Mouse (Mus musculus): ENCODE data around the gene Sppl3. TPM values are rescaled to one million over a fixed set of nuclear protein-coding genes. Genes with fewer than 3 reads are reported as not detected.

The Sppl3 gene
- total RNA-seq, 2 experiments from 2014 or later, result 84.8 to 85.4 TPM

DNA sequence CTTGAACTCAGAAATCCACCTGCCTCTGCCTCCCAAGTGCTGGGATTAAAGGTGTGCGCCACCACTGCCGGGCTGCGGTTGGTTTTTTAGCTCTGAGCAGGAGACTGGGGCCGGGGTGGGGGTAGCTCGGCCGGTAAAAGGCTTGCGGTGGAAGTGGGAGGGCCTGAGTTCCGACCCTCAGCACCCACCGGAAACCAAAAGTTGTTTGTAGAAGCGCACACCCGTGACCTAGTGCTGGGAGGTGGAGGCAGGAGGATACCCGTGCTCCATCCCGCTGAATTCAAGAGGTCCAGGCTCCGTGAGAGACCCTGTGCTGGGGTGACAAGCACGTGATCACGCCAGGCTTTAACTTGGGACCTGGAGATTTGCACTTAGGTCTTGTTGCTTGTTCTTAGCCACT, 14.5 kb upstream of the Sppl3 start:
- no peak for DNase-seq (ENCODE audit: low spot score in 2 of 2)

DNA sequence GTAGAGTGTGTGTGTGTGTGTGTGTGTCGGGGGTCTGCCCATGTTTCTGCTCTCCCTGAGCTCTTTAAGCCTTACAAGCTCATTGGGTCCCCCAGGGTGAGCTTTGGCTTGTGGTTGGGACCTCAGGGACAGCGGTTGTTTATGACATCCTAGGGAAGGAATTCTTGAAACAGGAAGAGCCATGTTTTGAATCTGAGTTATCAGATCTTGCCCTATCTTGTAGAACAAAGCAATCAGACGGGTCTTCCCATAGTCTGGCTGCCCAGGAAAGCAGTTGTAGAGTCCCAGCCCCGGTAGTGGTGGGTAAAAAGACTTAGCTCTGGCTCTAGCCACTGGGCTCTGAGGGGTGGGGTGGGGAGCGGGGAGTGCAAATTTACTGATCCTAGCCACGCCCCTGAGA, 13.6 kb upstream of the Sppl3 start:
- DNase-seq (ENCODE audit: low spot score in 2 of 2), result no peak

DNA sequence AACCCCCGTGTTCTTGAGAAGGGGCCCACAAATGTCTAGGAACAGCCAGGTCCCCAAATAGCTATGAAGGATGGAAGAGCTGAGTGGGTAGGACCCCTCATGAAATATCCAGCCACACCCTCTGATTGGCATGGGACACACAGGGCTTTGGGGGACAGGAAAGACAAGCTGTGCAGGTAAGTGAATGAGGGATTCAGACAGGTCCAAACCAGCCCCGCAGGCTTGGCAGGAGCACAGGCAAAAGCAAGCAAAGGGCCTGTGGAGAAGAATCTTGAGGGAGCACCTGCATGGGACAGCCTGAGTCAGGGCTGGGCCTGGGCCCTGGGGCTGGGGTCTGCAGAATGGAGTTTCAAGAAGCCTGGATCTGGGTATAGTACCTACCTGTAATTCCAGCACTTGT, 10.4 kb upstream of the Sppl3 start:
- no peak for DNase-seq (ENCODE audit: low spot score in 2 of 2)

DNA sequence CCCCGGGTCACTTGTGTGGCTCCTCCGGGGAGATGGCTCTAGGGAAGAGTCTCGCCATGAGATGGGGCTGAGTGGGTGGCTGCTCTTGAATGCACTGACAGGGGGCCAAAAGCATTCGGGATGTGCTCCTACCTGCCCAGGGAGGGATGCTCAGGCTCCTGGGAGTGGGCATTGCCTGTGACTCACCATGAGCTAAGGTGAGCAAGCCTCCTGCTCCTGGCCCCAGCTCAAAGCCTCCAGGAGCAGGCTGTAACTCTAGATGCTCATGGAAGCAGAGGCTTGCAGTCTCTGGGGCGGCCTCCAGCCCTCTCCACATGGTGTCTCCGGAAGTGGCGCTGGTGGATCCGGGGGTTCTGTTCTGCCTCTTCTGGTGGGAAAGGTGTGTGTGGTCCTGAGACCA, 9.5 kb upstream of the Sppl3 start:
- DNase-seq (ENCODE audit: low spot score in 2 of 2), result no peak

DNA sequence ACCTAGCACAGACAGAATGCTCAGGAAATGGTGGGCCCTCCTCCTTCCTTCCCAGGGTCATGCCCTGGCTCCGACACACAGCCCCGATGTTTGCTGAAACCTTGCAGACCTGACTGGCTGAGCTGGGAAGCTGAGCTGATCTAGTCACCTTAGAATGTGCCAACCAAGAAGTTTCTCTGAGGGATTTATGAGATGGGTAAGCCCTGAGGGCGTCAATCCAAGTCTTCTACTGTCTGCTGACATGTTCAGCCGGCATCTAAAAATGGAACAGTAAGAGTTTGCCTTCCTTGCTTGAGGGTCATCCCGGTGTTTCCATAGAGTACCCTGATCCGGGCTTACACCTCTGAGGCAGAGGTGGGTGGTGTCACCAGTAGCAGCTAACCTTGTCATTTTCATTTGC, 8.2 kb upstream of the Sppl3 start:
- no peak for DNase-seq (ENCODE audit: low spot score in 2 of 2)

DNA sequence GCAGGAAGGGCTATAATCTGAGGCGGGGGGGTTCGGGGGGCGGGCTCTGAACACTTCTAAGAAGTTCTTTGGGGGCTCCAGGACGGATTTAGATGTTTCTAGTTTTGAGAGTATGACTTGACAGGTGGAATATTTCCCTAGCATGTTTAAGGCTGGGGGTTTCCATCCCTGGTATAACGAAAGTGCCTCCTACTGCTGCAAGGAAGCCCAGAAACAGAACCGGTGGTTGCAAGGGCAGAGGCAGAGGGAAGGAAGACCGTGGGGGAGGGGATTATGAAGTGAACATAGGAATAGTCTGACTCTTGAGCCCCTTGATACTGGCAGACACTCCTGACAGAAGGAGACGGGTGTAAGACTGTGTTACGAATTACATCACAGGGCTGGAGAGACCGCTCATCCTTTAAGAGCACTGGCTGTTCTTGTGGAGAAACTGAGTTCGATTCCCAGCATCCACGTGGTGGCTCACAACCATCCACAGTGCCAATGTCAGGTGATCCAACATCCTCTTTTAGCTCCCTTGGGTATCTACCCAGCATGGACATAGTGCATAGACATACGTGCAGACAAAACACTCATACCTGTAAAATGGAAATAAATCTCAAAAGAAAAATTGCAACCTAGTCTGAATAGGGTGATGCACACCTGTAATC, 7.6 kb upstream of the Sppl3 start:
- no peak for DNase-seq (ENCODE audit: low spot score in 2 of 2)

DNA sequence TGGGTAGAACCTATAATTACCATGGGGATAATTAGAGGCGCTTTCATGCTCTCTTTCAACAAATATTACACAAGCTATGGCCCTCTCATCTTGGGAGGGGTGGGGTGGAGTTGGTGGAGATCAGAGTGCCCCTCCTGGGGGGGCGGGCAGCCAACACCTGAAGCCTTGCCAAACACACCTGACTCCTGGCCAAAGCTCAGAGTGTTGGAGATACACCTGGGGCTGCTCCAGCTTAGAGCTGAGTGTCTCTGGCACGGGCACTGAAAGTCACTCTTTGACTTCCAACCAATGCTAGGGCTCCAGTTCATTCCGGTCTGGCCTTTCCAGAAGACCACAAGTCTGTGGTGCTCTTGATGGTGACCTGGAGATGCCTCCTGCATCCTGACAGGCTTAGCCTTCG, 3.2 kb upstream of the Sppl3 start:
- DNase-seq (ENCODE audit: low spot score in 2 of 2), result no peak

DNA sequence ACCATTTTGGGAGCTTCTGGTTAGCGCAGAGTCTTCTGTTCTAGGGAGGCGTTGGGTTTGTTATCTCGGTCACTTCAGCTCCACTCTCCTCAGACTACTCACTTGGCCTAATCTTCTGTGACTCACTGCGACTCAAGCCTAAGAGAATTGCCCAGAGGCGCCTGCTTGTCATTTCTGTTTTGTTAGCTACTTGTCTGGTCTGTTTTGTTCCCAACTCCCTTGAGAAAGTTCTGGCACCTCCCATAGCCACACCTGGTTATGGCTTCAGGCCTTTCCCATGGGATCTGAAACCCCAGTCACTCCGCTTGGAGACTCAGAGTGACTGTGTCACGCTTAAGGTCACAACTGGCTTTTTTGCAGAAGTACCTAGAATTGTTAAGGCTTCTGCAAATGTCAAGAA, 2.6 kb upstream of the Sppl3 start:
- DNase-seq (ENCODE audit: low spot score in 2 of 2), result no peak

DNA sequence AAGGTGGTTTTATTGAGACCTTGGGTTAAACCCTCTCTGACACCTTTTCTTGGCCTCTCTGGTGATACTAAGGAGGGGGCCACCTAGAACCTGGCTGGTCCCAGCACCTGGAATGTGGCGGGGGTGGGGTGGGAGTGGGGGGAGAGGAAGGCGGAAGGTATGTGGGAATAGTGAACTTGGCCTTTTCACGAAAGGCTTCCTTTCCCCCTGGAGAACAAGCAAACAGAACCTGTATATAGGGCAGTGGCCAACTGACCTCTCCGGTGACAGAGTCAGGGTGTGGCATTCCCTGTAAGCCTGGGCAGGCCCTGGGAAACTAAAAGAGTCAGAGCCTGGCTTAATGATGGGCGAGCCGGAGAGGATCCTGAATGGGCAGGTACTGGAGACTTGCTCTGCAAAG, 1.8 kb upstream of the Sppl3 start:
- no peak for DNase-seq (ENCODE audit: low spot score in 2 of 2)

DNA sequence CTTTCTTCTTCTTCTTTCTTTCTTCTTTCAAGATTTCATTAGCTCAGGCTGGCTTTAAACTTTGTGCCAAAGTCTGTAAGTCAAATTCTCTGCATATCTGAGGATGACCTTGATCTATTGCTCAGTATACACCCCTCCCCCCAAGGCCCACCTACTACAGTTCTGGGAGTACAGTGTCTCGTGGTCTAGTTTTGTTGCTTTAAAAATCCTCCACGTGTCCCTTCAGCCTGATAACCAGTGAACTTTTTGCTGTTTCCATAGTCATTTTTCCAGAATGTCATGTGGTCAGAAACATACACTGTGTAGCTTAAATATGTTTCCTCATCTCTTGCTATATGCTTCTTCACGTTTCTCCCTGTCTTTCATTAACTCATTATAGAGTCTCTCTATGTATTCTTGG, 976 bp upstream of the Sppl3 start:
- DNase-seq (ENCODE audit: low spot score in 2 of 2), result no peak

DNA sequence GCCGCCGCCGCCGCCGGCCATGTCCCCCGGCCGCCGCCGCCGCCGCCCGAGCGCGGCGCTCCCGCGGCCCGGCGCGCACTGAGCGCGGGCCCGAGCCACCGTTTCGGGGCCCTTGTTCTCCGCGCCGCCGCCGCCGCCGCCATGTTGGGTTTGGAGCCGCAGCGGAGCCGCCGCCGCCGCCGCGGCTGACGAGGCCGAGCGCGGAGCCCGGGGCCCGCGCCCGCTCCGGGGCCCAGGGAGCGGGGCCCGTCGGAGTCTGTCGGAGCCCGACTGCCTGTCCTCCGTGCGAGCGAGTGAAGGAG, 231 bp downstream of the Sppl3 start:
- DNase-seq (ENCODE audit: low spot score in 2 of 2), result peak in 1 of 2 experiments; percentile 4

DNA sequence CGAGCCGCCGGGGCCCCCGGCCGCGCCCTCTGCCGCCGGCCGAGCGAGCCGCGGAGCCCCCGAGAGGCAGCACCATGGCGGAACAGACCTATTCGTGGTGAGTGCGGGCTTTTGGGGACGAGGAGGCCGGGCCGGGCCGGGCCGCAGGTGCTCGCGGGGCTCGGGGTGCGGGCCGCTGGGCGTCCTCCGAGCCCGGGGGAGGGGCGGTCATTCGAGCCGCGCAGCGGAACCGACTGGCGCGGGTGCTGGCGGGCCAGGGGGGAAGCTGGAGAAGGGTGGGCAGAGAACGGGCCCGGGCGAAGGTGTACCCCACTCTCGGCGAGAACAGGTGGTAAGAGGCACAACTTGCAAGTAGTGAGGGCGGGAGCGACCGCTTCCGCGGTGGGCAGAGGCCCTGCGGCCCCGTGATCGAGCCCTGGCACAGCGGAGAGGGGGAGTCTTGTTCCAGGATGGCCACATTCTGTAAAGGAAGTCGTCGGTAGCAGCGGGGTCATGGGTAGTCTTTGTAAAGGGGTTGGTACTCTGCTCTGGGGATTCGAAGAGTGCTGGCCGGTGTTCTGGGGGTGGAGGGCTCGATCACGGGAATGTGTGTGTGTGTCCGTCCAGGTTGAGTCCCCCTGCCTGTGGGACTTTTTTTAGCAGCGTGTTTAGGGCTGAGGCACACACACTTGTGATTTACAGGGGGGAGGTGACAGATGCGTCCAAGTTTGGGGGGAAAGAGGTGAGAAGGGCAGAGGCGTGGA, 753 bp downstream of the Sppl3 start:
- peak; percentile 30 to 37 for DNase-seq (ENCODE audit: low spot score in 2 of 2)

DNA sequence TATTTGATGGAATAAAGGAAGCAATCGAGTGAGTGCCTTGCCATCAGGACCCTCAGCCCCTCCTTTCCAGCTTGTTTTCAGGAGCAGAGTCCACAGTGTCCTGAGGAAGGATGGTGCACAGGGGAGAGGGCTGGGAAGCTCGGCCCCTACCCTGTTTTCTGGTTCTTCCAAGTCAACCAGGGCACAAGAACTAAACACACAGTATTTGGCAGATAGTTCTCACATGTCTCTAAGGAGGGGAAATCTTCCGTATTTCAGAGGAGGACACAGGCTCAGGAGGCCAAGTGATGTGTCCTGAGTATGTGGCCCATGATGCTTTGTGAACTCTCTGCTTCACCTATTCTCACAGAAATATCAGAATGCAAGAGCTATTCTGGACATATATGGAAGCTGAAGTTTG, 2.5 kb downstream of the Sppl3 start:
- no peak for DNase-seq (ENCODE audit: low spot score in 2 of 2)

DNA sequence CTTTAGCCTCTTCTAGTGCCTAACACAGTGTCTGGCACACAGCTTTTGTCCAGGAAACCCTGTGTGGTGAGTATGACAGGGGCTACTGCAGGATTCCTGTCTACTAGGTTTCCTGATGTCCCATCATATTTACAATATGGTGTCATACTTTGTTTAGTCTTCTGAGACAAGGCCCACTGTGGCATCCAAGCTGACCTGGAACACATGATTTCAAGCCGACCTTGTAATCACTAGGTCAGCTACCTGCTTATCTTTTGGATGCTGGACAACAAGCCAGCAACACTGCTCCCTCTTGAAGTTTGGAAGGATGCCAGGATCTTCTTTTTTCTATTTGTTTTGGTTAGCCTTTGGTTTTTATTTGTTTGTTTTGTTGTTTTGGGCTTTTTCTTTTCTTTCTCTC, 3.6 kb downstream of the Sppl3 start:
- no peak for DNase-seq (ENCODE audit: low spot score in 2 of 2)

DNA sequence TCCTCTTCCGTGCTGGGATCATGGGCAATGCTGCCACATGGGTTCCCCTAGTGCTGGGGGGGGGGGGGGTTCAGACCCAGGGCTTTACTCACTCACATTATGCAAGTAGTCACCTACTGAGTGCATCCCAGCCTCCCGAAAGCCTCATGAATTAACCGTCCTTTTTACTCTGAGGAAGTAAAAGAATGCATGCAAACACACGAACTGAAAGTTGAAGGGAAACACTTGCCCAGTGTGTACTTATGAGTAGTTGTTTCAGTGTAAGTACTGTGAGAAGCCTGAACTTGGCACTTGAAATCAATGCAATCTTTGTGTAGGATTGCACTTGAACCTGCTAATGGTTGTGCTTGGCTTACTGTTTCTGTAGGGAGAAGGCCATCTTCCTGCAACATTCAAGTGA, 4.2 kb downstream of the Sppl3 start:
- no peak for DNase-seq (ENCODE audit: low spot score in 2 of 2)

DNA sequence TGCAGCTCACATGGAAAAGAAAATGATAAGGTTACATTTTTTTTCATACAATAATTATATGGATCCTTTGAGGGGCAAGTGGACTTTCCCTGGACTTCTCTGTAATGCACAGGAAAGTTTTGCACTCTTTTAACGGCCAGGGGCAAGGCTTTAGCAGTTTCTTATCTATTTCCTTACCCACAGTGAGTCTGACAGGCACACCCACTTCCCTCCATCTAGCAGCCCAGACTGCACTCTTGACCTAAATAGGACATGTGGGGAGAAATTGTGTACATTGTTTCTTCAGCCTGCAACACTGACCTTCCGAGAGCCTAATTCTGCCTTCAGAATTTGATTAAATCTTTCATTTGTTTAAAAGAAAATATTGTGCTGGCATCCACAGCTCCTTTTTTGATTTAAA, 7.3 kb downstream of the Sppl3 start:
- no peak for DNase-seq (ENCODE audit: low spot score in 2 of 2)

DNA sequence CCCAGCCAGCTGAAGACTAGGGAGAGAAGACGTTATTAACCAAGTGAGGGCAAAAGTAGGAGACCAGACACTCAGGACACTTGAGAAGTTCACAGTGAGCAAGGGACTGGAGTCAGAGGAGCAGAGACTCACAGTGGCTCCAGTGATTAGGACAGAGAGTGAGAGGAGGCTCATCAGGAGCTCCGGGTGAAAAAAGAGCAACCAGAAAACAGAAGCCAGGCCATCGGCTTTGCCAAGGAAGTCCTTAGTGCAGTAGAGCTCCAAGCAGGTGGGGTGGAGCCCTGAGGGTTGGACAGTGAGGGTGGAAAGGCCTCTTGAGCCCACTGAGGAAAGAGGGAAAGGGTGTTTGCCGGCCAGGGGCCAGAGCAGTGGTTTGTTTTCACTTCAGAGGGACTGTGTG, 7.9 kb downstream of the Sppl3 start:
- DNase-seq (ENCODE audit: low spot score in 2 of 2), result no peak

DNA sequence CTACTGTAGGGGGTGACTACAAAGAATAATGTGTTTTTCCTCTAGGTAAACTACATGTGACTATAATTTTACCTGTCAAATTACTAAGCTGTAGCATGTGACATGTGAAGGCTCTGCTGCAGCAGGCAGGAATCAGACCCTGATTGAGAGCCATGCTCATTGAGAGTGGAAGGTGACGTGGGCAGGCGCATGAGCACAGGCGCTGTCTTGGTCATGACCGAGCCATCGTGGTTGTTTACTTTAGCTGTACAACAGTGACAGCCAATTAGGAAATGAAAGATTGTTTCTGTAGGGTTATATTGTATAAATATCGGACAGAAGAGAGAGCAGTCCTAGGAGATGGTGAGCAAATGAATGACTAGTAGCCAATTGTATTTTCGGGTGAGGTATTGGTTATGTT, 11.1 kb downstream of the Sppl3 start:
- DNase-seq (ENCODE audit: low spot score in 2 of 2), result no peak

DNA sequence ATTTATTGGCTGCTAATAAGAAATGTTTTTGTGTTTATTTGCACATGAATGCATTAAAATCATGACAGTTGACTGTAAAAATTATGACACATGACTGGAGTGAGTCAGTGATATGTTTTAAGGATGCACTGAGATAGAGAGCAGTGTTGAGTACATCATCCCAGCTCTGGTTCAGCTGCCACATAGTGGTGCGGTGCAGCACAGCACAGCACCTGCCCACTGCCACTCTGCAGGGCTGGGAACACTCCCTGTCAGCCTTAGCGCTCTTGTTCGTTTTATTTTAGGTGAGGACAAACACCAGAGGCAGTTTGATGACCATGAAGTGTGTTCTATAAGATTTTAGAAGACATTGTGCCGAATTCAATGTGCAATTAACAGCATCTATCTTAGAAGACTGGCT, 15.2 kb downstream of the Sppl3 start:
- no peak for DNase-seq (ENCODE audit: low spot score in 2 of 2)

DNA sequence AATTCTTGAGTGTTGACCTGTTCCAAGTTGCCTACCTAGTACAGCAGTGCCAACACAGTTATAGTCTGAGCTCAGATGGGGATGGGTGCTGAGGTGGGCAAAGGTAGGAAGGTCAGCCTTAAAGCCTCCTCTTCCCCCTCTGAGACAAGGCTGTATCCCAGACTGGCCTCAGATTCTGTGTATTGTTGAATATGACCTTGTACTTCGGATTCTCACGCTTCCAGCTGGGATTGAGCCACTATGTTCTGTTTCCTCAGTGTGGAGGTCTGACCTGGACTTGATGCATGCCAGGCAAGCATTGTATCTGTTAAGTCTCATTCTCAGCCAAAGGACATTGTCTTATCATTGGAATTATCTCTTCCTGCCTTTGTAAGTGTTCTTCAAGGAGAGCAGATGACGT, 16.2 kb downstream of the Sppl3 start:
- DNase-seq (ENCODE audit: low spot score in 2 of 2), result no peak

DNA sequence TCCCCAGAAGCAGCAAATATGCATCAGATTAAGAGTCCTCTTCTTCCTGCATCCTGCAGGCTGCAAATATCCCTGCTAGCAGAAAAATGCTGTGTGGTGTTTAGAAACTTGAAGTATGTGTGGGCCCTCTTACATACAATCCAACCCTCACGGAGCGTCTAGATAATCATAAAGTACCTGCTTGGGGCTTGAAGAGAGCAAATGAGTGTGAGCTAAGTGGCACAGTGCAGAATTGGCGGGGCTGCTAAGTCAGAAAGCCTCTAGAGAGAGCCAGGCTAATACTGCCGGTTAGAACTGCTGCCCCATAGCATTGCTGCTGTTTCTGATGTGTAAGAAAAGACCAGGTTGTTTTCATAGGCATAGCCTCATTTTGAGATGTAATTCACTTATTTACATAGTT, 18.0 kb downstream of the Sppl3 start:
- no peak for DNase-seq (ENCODE audit: low spot score in 2 of 2)

DNA sequence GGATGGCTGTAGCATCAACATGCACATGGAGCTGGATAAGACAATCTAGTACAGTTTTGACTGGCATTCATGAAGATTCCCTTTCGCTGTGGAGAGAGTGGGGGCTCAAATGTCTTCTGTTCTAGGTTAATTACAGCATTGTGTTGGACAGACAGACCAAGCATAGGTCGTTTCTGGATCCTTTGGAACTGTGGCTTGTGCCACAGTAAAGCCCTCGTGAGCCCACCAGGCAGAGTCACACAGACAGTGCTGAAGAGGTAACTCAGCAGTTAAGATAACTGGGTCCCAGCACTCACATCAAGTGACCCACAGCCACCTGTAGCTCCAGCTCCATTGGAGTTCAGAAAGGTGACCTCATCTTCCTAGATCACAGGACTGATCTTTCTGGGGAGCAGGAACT, 18.6 kb downstream of the Sppl3 start:
- DNase-seq (ENCODE audit: low spot score in 2 of 2), result no peak

DNA sequence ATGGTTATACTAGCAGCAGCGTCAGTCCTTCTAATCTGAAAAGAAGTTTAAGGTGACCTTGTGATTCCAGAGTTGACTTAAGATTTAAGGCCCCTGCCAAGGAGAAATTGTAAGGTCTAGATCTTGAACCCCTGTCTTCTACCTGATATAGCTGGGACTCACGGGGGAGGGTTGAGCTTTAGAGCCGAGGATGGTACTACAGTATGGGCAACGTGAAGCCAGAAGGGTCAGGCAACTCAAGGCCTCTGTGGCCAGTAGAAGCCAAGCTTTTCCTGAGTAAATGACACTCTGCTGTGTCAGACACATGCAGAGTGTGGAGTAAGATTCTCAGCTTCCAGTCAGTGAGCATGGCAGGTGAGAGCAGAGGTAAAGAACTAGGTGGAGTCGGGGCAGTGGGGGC, 20.6 kb downstream of the Sppl3 start:
- no peak for DNase-seq (ENCODE audit: low spot score in 2 of 2)

DNA sequence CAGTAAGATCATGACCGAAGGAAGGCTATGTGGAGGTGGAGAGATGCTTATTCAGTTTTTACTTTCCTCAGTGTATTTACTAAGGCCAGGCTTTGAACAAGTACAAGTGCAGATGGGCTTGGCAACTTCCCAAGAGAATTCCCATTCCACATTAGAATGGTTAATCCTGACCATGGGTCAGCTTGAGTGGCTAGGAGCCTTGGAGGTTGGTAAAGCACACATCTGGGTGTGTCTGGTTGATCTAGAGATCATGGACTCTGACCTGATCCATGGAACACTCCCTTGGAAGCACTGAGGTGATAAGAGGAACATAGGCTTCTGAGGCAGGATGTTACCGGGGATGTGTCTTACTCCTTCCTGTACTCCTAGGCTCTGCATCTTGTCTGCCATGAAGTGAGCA, 21.7 kb downstream of the Sppl3 start:
- DNase-seq (ENCODE audit: low spot score in 2 of 2), result no peak

Measured in left cerebral cortex, adult 18-20 months (tissue).